Mouse (Mus musculus) lung, embryonic 14.5 days (tissue): ENCODE measurements around the gene Hyal2. TPM values are rescaled to one million over a fixed set of nuclear protein-coding genes. Genes with fewer than 3 reads are reported as not detected.

ENCODE experiments used
- ATAC-seq: fragments of 200-750 bp; cut with Nextera tagmentation; 2 replicates; pipeline ENCODE4 v1.8.0; 2017; ENCODE audit warnings: mild to moderate bottlenecking, moderate TSS enrichment, moderate library complexity; ENCODE audit not compliant: insufficient read depth
- DNase-seq: peaks from one replicate; pipeline ENCODE4 v3.0.0-alpha.2; 2015
- H3K27ac ChIP-seq: fragments of 300-500 bp; sonication (generic); 2 replicates; pipeline ENCODE4 v1.5.1; 2014; ENCODE audit warnings: low read depth, mild to moderate bottlenecking, moderate library complexity
- H3K27me3 ChIP-seq: fragments of 300-500 bp; sonication (generic); 2 replicates; pipeline ENCODE4 v1.6.1; 2014; ENCODE audit warnings: low read length, control low read depth; ENCODE audit not compliant: insufficient read depth
- H3K36me3 ChIP-seq: fragments of 300-500 bp; sonication (generic); 2 replicates; pipeline ENCODE4 v1.6.1; 2014; ENCODE audit warnings: control low read depth; ENCODE audit not compliant: insufficient read depth
- H3K4me1 ChIP-seq: fragments of 300-500 bp; sonication (generic); 2 replicates; pipeline ENCODE4 v1.6.1; 2014; ENCODE audit warnings: antibody characterized with exemption, control low read depth; ENCODE audit not compliant: insufficient read depth
- H3K4me2 ChIP-seq: fragments of 300-500 bp; sonication (generic); 2 replicates; pipeline ENCODE4 v1.6.1; 2014; ENCODE audit warnings: mild to moderate bottlenecking
- H3K4me3 ChIP-seq: fragments of 300-500 bp; sonication (generic); 2 replicates; pipeline ENCODE4 v1.5.1; 2014; ENCODE audit warnings: low read depth, low read length
- H3K9ac ChIP-seq: fragments of 300-500 bp; sonication (generic); 2 replicates; pipeline ENCODE4 v1.6.1; 2014
- H3K9me3 ChIP-seq: fragments of 300-500 bp; sonication (generic); 2 replicates; pipeline ENCODE4 v1.6.1; 2016; ENCODE audit warnings: low read depth, low read length, control low read depth
- CTCF ChIP-seq: IDR thresholded peaks from 2 replicates; pipeline ENCODE4 v1.5.1; 2016; ENCODE audit warnings: antibody characterized with exemption, low read depth
- WGBS: fragments of 180-500 bp; shearing (Covaris S2); extraction: QIAGEN DNeasy Blood & Tissue Kit; methylation state at CpG from one replicate; pipeline ENCODE4 v1.1.7; 2014; 5-methylcytosine and 5-hydroxymethylcytosine counted together
- polyA plus RNA-seq: library from polyadenylated mRNA; unstranded; fragments of >200 nt; fragmentation: Nextera tagmentation; extraction: Ambion mirVana; gene quantifications from 2 replicates; pipeline ENCODE4 v1.2.1, GENCODE M21; 2014

The Hyal2 gene
- polyA plus RNA-seq, 1 experiment from 2014 or later, result 129 TPM

- Histone ChIP-seq H3K9ac (no peak overlapping the region), H3K27me3 (no peaks in the 10 kb centered on the region), H3K36me3 (peaks cover 8% of the 10 kb centered on the region), H3K4me2 (no peak overlapping the region), H3K4me1 (no peaks in the 10 kb centered on the region; the same call in 1 of the 2 replicates), H3K4me3 (no peak overlapping the region), H3K9me3 (no peaks in the 10 kb centered on the region), H3K27ac (no peak overlapping the region)
- DNase-seq (no peak), ATAC-seq (no peak)
- no peak for TF ChIP-seq CTCF
- WGBS, result 81% methylated on average over 9 of the region's 9 CpGs
Observed at GRCm38 (mm10) chr9:107599433-107599832, 31.7 kb downstream of the Hyal2 start.

DNA sequence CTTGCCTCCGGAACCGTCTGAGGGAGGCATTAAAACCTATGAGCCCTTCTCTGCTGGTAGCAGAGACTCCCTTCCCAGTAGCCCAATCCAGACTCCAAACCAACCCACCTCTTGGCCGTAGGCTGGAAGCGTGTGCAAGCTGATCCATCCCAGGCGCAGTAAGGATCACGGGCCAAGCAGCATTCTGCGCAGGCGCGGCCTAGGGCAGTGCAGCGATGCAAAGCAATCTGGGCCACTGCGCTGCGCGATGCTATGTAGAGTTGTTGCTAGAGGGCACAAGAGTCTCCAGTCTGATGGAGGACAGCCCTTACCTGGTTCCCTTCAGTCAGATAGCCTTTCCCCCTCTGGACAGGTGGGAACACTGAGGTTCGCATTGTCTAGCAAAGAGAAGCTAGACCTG lies 32.1 kb downstream of the Hyal2 start:
- no peak for TF ChIP-seq CTCF
- H3K4me2 ChIP-seq, result no peak overlapping the region

GRCm38 (mm10) chr9:107600745-107601144 lies 33.0 kb downstream of the Hyal2 start:
- Histone ChIP-seq H3K9me3 (no peaks in the 10 kb centered on the region), H3K4me3 (no peak overlapping the region), H3K36me3 (no peaks in the 10 kb centered on the region), H3K27me3 (no peaks in the 10 kb centered on the region), H3K4me2 (no peak overlapping the region), H3K9ac (no peak overlapping the region), H3K27ac (no peak overlapping the region), H3K4me1 (peaks cover 5% of the 10 kb centered on the region; the same call in 1 of the 2 replicates)
- TF ChIP-seq CTCF, result 0 out of 2 replicates have a peak, but pooled peaks have one; percentile 4
- DNase-seq (no peak), ATAC-seq (no peak)
- WGBS, result 77% methylated on average over 12 of the region's 12 CpGs

More for the DNA sequence above, 32.1 kb downstream of the Hyal2 start:
- H3K9ac ChIP-seq, result no peak overlapping the region
- DNase-seq, result peak; percentile 51
- H3K4me3 ChIP-seq, result no peak overlapping the region
- no peaks in the 10 kb centered on the region for H3K9me3 ChIP-seq
- no peak overlapping the region for H3K27ac ChIP-seq
- H3K4me1 ChIP-seq, result peaks cover 2% of the 10 kb centered on the region; the same call in 1 of the 2 replicates
- H3K27me3 ChIP-seq, result no peaks in the 10 kb centered on the region
- WGBS, result 56% methylated on average over 14 of the region's 14 CpGs
- ATAC-seq, result no peak
- peaks cover 4% of the 10 kb centered on the region for H3K36me3 ChIP-seq

- 78% methylated on average over 11 of the region's 11 CpGs for WGBS
- H3K4me1 ChIP-seq, result peaks cover 5% of the 10 kb centered on the region; the same call in 1 of the 2 replicates
- no peaks in the 10 kb centered on the region for H3K9me3 ChIP-seq
- no peak for DNase-seq
- no peaks in the 10 kb centered on the region for H3K36me3 ChIP-seq
- TF ChIP-seq CTCF, result no peak
- H3K4me3 ChIP-seq, result no peak overlapping the region
- H3K27me3 ChIP-seq, result no peaks in the 10 kb centered on the region
- H3K9ac ChIP-seq, result no peak overlapping the region
- no peak for ATAC-seq
- no peak overlapping the region for H3K4me2 ChIP-seq
- H3K27ac ChIP-seq, result no peak overlapping the region
Observed at GRCm38 (mm10) chr9:107601275-107601674, 33.5 kb downstream of the Hyal2 start.

DNA sequence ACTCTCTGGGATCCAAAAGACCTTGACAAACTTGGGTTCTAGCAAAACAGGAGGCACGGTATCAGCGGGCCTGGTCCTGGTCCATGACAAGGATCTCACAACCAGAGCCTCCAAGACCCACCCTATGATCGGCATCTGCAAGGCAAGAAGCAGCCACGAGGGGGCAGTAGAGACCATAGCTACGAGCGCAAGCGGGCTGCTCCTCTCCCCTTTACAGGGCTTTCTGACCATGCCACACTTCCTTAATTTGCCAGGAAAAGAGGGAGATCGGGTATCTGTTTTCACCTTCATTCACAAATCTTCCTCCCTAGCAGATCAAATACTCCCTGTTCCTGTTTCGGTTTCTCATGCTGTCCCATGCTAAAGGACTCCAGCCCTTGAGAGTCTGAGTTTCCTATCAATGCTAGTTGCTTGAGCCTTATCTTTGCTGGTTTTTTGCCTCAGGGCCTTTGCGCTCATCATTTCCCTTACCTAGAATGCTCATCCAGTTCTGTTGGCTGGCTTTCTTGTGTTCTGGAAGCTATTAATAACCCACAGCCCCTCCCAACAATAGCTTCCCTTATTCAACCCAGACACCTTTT lies 34.4 kb downstream of the Hyal2 start:
- ATAC-seq (peak; percentile 51; the same call in 1 of the 2 replicates), DNase-seq (peak; percentile 97)
- TF ChIP-seq CTCF, result peak; percentile 99
- Histone ChIP-seq H3K4me1 (peaks cover 11% of the 10 kb centered on the region; the same call in 1 of the 2 replicates), H3K9me3 (no peaks in the 10 kb centered on the region), H3K9ac (no peak overlapping the region), H3K4me3 (no peak overlapping the region), H3K27me3 (no peaks in the 10 kb centered on the region), H3K4me2 (no peak overlapping the region), H3K36me3 (no peaks in the 10 kb centered on the region), H3K27ac (no peak overlapping the region)
- WGBS, result 10% methylated on average over 10 of the region's 10 CpGs

DNA sequence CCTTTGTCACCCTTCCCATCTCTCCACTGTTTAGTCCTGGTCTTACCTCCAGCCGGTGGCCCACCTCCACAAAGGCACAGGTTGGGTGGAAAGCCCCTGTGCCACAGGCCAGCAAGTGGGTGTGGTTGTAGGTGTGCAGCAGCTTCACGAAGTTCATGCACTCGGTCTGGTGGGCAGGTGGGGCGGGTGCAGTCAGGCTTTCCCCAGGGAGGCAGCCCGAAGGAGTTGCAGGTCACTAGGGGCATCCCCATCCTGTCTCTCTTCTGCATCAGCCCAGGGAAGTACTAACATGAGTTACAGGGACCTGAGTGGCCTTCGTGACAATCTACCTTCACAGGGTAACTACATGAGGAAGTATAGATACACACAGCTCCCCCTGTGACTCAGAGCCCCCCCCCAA lies 35.5 kb downstream of the Hyal2 start:
- DNase-seq (no peak), ATAC-seq (no peak)
- Histone ChIP-seq H3K4me1 (peaks cover 15% of the 10 kb centered on the region; the same call in 1 of the 2 replicates), H3K4me2 (no peak overlapping the region), H3K27me3 (no peaks in the 10 kb centered on the region), H3K27ac (no peak overlapping the region), H3K4me3 (no peak overlapping the region), H3K36me3 (no peaks in the 10 kb centered on the region), H3K9me3 (no peaks in the 10 kb centered on the region), H3K9ac (no peak overlapping the region)
- 76% methylated on average over 6 of the region's 6 CpGs for WGBS
- TF ChIP-seq CTCF, result no peak

DNA sequence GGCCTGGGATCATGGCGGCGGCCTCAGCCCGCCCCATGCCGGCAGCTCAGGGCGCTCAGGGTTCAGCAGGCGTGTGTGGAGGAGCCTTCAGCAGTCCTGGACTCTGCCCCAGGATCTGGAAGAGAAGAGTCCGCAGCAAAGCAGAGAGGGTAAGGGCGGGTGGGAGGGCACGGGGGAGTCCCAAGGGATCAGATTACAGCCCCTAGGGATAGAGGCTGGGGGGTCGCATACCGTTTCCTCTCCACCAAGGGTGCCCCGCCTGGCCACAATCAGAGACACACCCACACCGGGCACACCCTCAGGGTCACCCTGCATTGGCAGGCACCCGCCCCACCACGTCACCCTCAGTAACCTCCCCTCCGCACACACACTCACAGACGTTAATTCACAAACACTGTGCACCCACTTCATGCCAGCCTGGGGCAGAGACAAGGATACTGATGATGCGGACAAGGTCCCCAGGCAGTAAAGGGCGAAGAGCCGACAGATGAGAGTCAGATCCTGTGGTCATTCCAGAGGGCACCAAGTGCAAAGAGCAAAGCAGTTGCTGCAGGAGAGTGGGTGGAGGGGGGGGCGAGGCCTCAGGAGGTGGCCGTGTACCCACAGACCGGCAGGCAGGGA lies 37.4 kb downstream of the Hyal2 start:
- no peaks in the 10 kb centered on the region for H3K36me3 ChIP-seq
- DNase-seq (peak; percentile 31), ATAC-seq (0 out of 2 replicates have a peak, but pooled peaks have one; percentile 4)
- H3K4me3 ChIP-seq, result 0 out of 2 replicates have a peak overlapping the region, but pooled peaks have one; percentile 7
- no peaks in the 10 kb centered on the region for H3K27me3 ChIP-seq
- peaks cover 23% of the 10 kb centered on the region; the same call in 1 of the 2 replicates for H3K4me1 ChIP-seq
- H3K9ac ChIP-seq, result peak overlapping the region; percentile 9; the same call in 1 of the 2 replicates
- peak overlapping the region; percentile 10; the same call in 1 of the 2 replicates for H3K27ac ChIP-seq
- TF ChIP-seq CTCF, result no peak
- H3K9me3 ChIP-seq, result no peaks in the 10 kb centered on the region
- peak overlapping the region; percentile 25; the same call in 1 of the 2 replicates for H3K4me2 ChIP-seq
- 30% methylated on average over 23 of the region's 23 CpGs for WGBS
